In the genomic region with DNA sequence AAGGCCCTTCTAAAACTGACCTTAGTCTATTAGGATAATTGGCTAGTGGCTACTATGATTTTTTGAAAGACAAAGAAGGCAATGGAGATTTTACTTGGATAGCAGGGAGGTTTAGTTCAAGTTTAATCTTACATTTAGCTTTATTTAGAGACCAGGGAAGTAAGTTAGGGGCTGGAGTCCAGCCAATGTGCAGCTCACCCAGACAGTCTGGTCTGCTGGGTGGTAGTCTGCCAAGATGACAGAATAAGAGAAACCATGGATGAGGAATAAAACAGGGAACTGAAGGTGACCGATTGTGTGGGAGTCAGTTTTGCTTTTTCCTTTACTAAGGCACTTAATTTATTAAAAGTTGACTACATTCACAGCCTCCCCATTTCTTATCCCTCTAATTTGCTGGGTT, we compare ENCODE assay signal across 15 mouse cellular contexts. TPM values are rescaled to one million over a fixed set of nuclear protein-coding genes. Genes with fewer than 3 reads are reported as not detected.
DNase-seq lines count a peak whose midpoint lies in the region; ATAC-seq and TF ChIP-seq lines count a peak whose summit lies in the region.
"Had no signal": no experiment of that assay in that cellular context is flagged by ENCODE, and none has a peak within 500 bp of the region (broad histone marks: within the 10 kb centered on the region; RNA-seq: fewer than 3 reads in every experiment).

No protein-coding gene starts in this region.

- intact Hi-C loops in heart, postnatal 36 days (cut with DNase I), result no loop called here

- H3K36me3 ChIP-seq in heart, postnatal 0 days (replicated peaks; ENCODE audit: control insufficient read depth, insufficient read depth, low read length), result no peaks in the 10 kb centered on the region
- no peaks in the 10 kb centered on the region for H3K36me3 ChIP-seq in forebrain, embryonic 14.5 days (ENCODE audit: control insufficient read depth, insufficient read depth, low read length)
- no peaks in the 10 kb centered on the region for H3K36me3 ChIP-seq in hindbrain, embryonic 13.5 days
- H3K36me3 ChIP-seq: forebrain, embryonic 10.5 days; lung, embryonic 15.5 days; midbrain, embryonic 12.5 days had no signal

- no peaks in the 10 kb centered on the region for H3K9me3 ChIP-seq in heart, postnatal 0 days (replicated peaks; ENCODE audit: control insufficient read depth, low read length)
- no peaks in the 10 kb centered on the region for H3K9me3 ChIP-seq in forebrain, embryonic 14.5 days (replicated peaks; ENCODE audit: control insufficient read depth, low read length)
- H3K9me3 ChIP-seq in hindbrain, embryonic 13.5 days, result no peaks in the 10 kb centered on the region
- H3K9me3 ChIP-seq: forebrain, embryonic 10.5 days; lung, embryonic 15.5 days; midbrain, embryonic 12.5 days had no signal

- H3K27ac ChIP-seq in heart, postnatal 0 days (ENCODE audit: low read depth), result peak overlapping the region; percentile 31; the same call in 1 of the 2 replicates
- H3K27ac ChIP-seq in forebrain, embryonic 14.5 days (ENCODE audit: low read depth, low read length), result no peak overlapping the region
- H3K27ac ChIP-seq in hindbrain, embryonic 13.5 days, result no peak overlapping the region
- H3K27ac ChIP-seq: forebrain, embryonic 10.5 days; lung, embryonic 15.5 days; midbrain, embryonic 12.5 days had no signal

- H3K4me2 ChIP-seq in heart, postnatal 0 days (ENCODE audit: low read depth, low read length), result no peak overlapping the region
- no peak overlapping the region for H3K4me2 ChIP-seq in forebrain, embryonic 14.5 days (ENCODE audit: low read length)
- no peak overlapping the region for H3K4me2 ChIP-seq in hindbrain, embryonic 13.5 days
- H3K4me2 ChIP-seq: lung, embryonic 15.5 days; midbrain, embryonic 12.5 days had no signal

- no peak for TF ChIP-seq EP300 in heart, postnatal 0 days (IDR thresholded peaks at IDR 0.05; ENCODE audit: low read depth)

- WGBS in heart, postnatal 0 days, result 50% methylated on average over 1 of the region's 1 CpGs
- WGBS in forebrain, embryonic 14.5 days, result 97% methylated on average over 1 of the region's 1 CpGs
- 96% methylated on average over 1 of the region's 1 CpGs for WGBS in hindbrain, embryonic 13.5 days

- no peak for ATAC-seq in heart, postnatal 0 days (ENCODE audit: insufficient read depth, low read depth)
- no peak for ATAC-seq in forebrain, embryonic 14.5 days
- ATAC-seq in hindbrain, embryonic 13.5 days (ENCODE audit: low FRiP score), result no peak

- no peaks in the 10 kb centered on the region for H3K27me3 ChIP-seq in heart, postnatal 0 days (ENCODE audit: control insufficient read depth, insufficient read depth, low read length)
- H3K27me3 ChIP-seq in forebrain, embryonic 14.5 days (replicated peaks; ENCODE audit: control insufficient read depth, insufficient read depth, low read length), result no peaks in the 10 kb centered on the region
- 0 out of 2 replicates have a peak, but pooled peaks cover 2% of the 10 kb centered on the region for H3K27me3 ChIP-seq in hindbrain, embryonic 13.5 days
- H3K27me3 ChIP-seq: lung, embryonic 15.5 days; midbrain, embryonic 12.5 days had no signal

- H3K4me3 ChIP-seq in heart, postnatal 0 days (ENCODE audit: low read depth, low read length), result no peak overlapping the region
- H3K4me3 ChIP-seq in forebrain, embryonic 14.5 days (ENCODE audit: low read depth, low read length), result no peak overlapping the region
- H3K4me3 ChIP-seq in hindbrain, embryonic 13.5 days, result no peak overlapping the region
- H3K4me3 ChIP-seq: forebrain, embryonic 10.5 days; lung, embryonic 15.5 days; midbrain, embryonic 12.5 days had no signal

- no peak for TF ChIP-seq CTCF in heart, postnatal 0 days (IDR thresholded peaks at IDR 0.05; ENCODE audit: low read depth)

- DNase-seq in heart, postnatal 0 days (ENCODE audit: low spot score), result no peak
- DNase-seq in heart, postnatal 36 days, result no peak
- DNase-seq in lung, postnatal 10 days, result peak; percentile 20
- no peak for DNase-seq in lung, postnatal 25 days (ENCODE audit: low spot score)
- DNase-seq in cerebellum, adult 18-20 months, result peak; percentile 60 to 67
- peak; percentile 39 to 51 for DNase-seq in cerebellum, postnatal 36 days
- no peak for DNase-seq in forebrain, embryonic 14.5 days (ENCODE audit: low spot score)
- DNase-seq: adrenal gland, postnatal 10 days; kidney, adult 11 months; kidney, postnatal 4 days; thymus, adult 2 months had no signal

- peaks cover 15% of the 10 kb centered on the region for H3K4me1 ChIP-seq in heart, postnatal 0 days (ENCODE audit: control insufficient read depth, insufficient read depth)
- 0 out of 2 replicates have a peak, but pooled peaks cover 3% of the 10 kb centered on the region for H3K4me1 ChIP-seq in forebrain, embryonic 14.5 days (ENCODE audit: control insufficient read depth, insufficient read depth, low read length)
- H3K4me1 ChIP-seq in hindbrain, embryonic 13.5 days (replicated peaks), result peaks cover 12% of the 10 kb centered on the region

- H3K9ac ChIP-seq in heart, postnatal 0 days (replicated peaks; ENCODE audit: low read depth, low read length), result no peak overlapping the region
- no peak overlapping the region for H3K9ac ChIP-seq in forebrain, embryonic 14.5 days (ENCODE audit: low read length)
- no peak overlapping the region for H3K9ac ChIP-seq in hindbrain, embryonic 13.5 days
- H3K9ac ChIP-seq: lung, embryonic 15.5 days; midbrain, embryonic 12.5 days had no signal

RNA-seq across cellular contexts. Expression of a gene that starts 52.1 kb away (rescaled TPM):
- 384 and 402 TPM in 2 replicates for total RNA-seq in heart, postnatal 0 days (2014; rRNA removed; ENCODE audit: low replicate concordance)
- 460 and 461 TPM in 2 replicates for polyA plus RNA-seq in heart, postnatal 0 days (2015; fragmentation: Nextera tagmentation; extraction: Ambion mirVana)
- 100 to 1,000 TPM; 183 to 184 TPM for total RNA-seq in heart, postnatal 36 days (2021)
- 545 and 577 TPM in 2 replicates for polyA plus RNA-seq in forebrain, embryonic 14.5 days (2014; fragmentation: Nextera tagmentation; extraction: Ambion mirVana)
- 575 and 579 TPM in 2 replicates for polyA plus RNA-seq in hindbrain, embryonic 13.5 days (2015; fragmentation: Nextera tagmentation; extraction: Ambion mirVana)

Comparison
In these comparisons a context has a peak if more than half of its experiments do, and no peak if none do; other contexts are left out.
1. DNase-seq: peak in lung, postnatal 10 days (single experiment), cerebellum, adult 18-20 months (2 of 2) and cerebellum, postnatal 36 days (2 of 2); none in heart, postnatal 0 days (single experiment), heart, postnatal 36 days (0 of 2), lung, postnatal 25 days (single experiment) and forebrain, embryonic 14.5 days (single experiment).